Mouse (Mus musculus) stomach, embryonic 15.5 days (tissue): ENCODE results near the gene Agxt. TPM values are rescaled to one million over a fixed set of nuclear protein-coding genes. Genes with fewer than 3 reads are reported as not detected.

Experiments used
- ATAC-seq: fragments of 200-750 bp; cut with Nextera tagmentation; 2 replicates; pipeline ENCODE4 v1.8.0; 2017; ENCODE audit warnings: low read depth, moderate number of reproducible peaks, moderate TSS enrichment; ENCODE audit not compliant: insufficient read depth, low FRiP score
- H3K27ac ChIP-seq: fragments of 300-500 bp; sonication (generic); 2 replicates; pipeline ENCODE4 v1.5.1; 2015; ENCODE audit warnings: mild to moderate bottlenecking, inconsistent platforms
- H3K27me3 ChIP-seq: fragments of 300-500 bp; sonication (generic); replicated peaks from 2 replicates; pipeline ENCODE4 v1.6.1; 2015; ENCODE audit warnings: inconsistent platforms
- H3K36me3 ChIP-seq: fragments of 300-500 bp; sonication (generic); 2 replicates; pipeline ENCODE4 v1.6.1; 2015; ENCODE audit warnings: inconsistent platforms
- H3K4me1 ChIP-seq: fragments of 300-500 bp; sonication (generic); 2 replicates; pipeline ENCODE4 v1.6.1; 2015; ENCODE audit warnings: inconsistent platforms
- H3K4me2 ChIP-seq: fragments of 300-500 bp; sonication (generic); 2 replicates; pipeline ENCODE4 v1.6.1; 2015; ENCODE audit warnings: mild to moderate bottlenecking, inconsistent platforms
- H3K4me3 ChIP-seq: fragments of 300-500 bp; sonication (generic); replicated peaks from 2 replicates; pipeline ENCODE4 v1.5.1; 2015; ENCODE audit warnings: inconsistent platforms
- H3K9ac ChIP-seq: fragments of 300-500 bp; sonication (generic); 2 replicates; pipeline ENCODE4 v1.6.1; 2015; ENCODE audit warnings: inconsistent platforms
- H3K9me3 ChIP-seq: fragments of 300-500 bp; sonication (generic); 2 replicates; pipeline ENCODE4 v1.6.1; 2016; ENCODE audit warnings: inconsistent platforms
- WGBS: fragments of 180-500 bp; shearing (Covaris S2); methylation state at CpG from one replicate; pipeline ENCODE4 v1.1.7; 2015; 5-methylcytosine and 5-hydroxymethylcytosine counted together
- polyA plus RNA-seq: library from polyadenylated mRNA; unstranded; fragments of >200 nt; fragmentation: Nextera tagmentation; extraction: Ambion mirVana; gene quantifications from 2 replicates; pipeline ENCODE4 v1.2.1, GENCODE M21; 2015

Agxt gene
- polyA plus RNA-seq, 1 experiment from 2014 or later: 0.54 TPM

GRCm38 (mm10) chr1:93158916-93159315 is 23.9 kb downstream of the Agxt start:
- Histone ChIP-seq H3K4me1 (0 out of 2 replicates have a peak, but pooled peaks cover 6% of the 10 kb centered on the region), H3K36me3 (no peaks in the 10 kb centered on the region), H3K4me2 (no peak overlapping the region), H3K27me3 (no peaks in the 10 kb centered on the region), H3K4me3 (no peak overlapping the region), H3K9ac (no peak overlapping the region), H3K27ac (no peak overlapping the region), H3K9me3 (no peaks in the 10 kb centered on the region)
- ATAC-seq: no peak
- 58% methylated on average over 8 of the region's 8 CpGs for WGBS

DNA sequence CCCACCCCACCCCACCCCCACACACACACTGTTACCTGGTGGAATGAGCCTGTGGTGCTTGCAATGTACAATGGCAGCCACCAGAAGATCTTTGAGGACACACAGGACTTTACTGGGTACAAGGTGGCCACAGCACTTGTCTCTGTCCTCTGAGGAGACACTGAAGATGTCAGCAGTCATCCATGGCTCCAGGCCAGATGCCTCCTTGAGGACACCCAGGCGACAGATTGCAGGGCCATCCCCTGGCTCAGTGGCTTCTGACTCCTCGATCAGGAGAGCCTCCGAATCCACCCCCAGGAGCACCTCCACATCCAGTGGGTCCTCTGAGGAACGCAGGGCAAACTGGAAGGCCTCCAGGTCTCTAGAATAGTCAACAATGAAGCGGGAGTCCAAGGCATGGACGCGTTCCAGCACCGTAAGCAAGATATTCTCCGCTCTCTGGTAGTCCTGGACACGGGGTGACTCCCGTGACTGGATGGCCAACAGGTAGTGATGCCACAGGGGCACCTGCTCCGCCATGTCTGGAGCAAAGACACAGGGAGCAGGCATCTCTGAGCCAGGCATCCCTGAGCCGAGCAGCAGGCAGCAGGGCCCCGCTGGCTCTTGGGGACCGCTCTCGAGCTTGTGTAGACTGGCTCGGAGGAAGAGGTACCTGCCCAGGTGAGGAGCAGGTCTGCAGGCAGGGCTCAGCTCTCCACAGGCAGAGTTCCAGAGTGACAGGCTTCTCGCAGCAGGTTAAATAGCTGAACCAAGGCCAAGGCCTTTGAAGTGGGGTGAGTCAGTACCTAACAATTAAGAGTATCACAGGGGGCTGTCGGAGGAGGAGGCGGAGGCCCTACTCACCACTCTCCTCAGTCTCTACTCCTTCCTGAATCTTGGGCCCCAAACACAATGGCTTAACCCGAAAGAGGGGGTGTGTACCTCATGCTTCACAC is 24.8 kb downstream of the Agxt start:
- H3K4me2 ChIP-seq: no peak overlapping the region
- H3K4me1 ChIP-seq: 0 out of 2 replicates have a peak, but pooled peaks cover 6% of the 10 kb centered on the region
- no peaks in the 10 kb centered on the region for H3K27me3 ChIP-seq
- H3K36me3 ChIP-seq: no peaks in the 10 kb centered on the region
- H3K9ac ChIP-seq: no peak overlapping the region
- ATAC-seq: 0 out of 2 replicates have a peak, but pooled peaks have one; percentile 51
- peak overlapping the region; percentile 68; the same call in 1 of the 2 replicates for H3K27ac ChIP-seq
- no peaks in the 10 kb centered on the region for H3K9me3 ChIP-seq
- WGBS: 71% methylated on average over 21 of the region's 21 CpGs
- no peak overlapping the region; the same call in 1 of the 2 replicates for H3K4me3 ChIP-seq

DNA sequence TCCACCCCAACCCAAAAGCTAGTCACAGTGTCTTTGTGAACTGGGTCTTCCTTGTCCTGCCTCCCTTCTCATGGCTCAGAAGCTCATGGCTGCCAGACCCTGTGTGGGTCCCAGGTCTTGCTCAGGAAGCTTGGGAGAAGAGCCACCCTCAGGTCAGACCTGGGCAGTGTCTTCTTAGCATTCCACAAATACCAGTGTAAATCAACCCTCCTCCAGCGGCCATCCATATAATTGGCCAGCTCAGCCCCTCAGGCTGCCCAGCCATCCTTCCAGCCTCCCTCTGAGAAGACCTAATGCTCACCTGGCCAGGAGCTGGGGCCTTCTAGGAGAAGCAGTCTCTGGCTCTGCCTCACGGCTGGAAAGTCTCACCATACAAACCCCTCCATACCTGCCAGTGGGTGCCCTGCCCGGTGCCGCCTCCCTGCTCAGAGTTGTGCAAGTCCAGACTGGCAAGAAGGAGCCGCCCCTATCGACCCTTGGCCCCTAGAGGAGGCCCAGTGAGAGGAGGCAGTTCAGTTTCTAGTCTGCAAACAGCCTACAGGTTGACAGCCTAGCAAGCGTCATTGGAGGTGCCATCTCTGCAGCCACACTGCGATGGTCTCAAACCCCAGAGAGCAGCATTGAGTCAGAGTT is 25.6 kb downstream of the Agxt start, which contains the start of gene 2310007B03Rik:
Gene 2310007B03Rik (minus strand): TSS at position 448 of the 633 bp plus-strand sequence.
- H3K9ac ChIP-seq: no peak within 1 kb of the TSS
- no peaks in the 10 kb centered on the region for H3K36me3 ChIP-seq
- no peaks in the 10 kb centered on the region for H3K27me3 ChIP-seq
- peak within 1 kb of the TSS; percentile 68 for H3K27ac ChIP-seq
- 62% methylated on average over 8 of the region's 8 CpGs for WGBS
- peak within 1 kb of the TSS; percentile 9; the same call in 1 of the 2 replicates for H3K4me3 ChIP-seq
- H3K9me3 ChIP-seq: no peaks in the 10 kb centered on the region
- 0 out of 2 replicates have a peak, but pooled peaks cover 6% of the 10 kb centered on the region for H3K4me1 ChIP-seq
- ATAC-seq: peak; percentile 37; the same call in 1 of the 2 replicates
- H3K4me2 ChIP-seq: peak within 1 kb of the TSS; percentile 19; the same call in 1 of the 2 replicates

GRCm38 (mm10) chr1:93161350-93161749 is 26.3 kb downstream of the Agxt start:
- H3K27ac ChIP-seq: 0 out of 2 replicates have a peak overlapping the region, but pooled peaks have one; percentile 68
- no peak overlapping the region for H3K4me3 ChIP-seq
- H3K27me3 ChIP-seq: no peaks in the 10 kb centered on the region
- 75% methylated on average over 8 of the region's 8 CpGs for WGBS
- no peaks in the 10 kb centered on the region for H3K36me3 ChIP-seq
- no peak overlapping the region for H3K9ac ChIP-seq
- ATAC-seq: no peak
- no peak overlapping the region for H3K4me2 ChIP-seq
- no peaks in the 10 kb centered on the region for H3K9me3 ChIP-seq
- H3K4me1 ChIP-seq: 0 out of 2 replicates have a peak, but pooled peaks cover 6% of the 10 kb centered on the region

- H3K4me2 ChIP-seq: no peak overlapping the region
- no peak for ATAC-seq
- H3K9me3 ChIP-seq: no peaks in the 10 kb centered on the region
- 73% methylated on average over 10 of the region's 10 CpGs for WGBS
- H3K4me3 ChIP-seq: no peak overlapping the region
- H3K9ac ChIP-seq: no peak overlapping the region
- H3K36me3 ChIP-seq: no peaks in the 10 kb centered on the region
- H3K27me3 ChIP-seq: no peaks in the 10 kb centered on the region
- 0 out of 2 replicates have a peak, but pooled peaks cover 6% of the 10 kb centered on the region for H3K4me1 ChIP-seq
- no peak overlapping the region for H3K27ac ChIP-seq
Measured at GRCm38 (mm10) chr1:93161921-93162320, 26.9 kb downstream of the Agxt start.

DNA sequence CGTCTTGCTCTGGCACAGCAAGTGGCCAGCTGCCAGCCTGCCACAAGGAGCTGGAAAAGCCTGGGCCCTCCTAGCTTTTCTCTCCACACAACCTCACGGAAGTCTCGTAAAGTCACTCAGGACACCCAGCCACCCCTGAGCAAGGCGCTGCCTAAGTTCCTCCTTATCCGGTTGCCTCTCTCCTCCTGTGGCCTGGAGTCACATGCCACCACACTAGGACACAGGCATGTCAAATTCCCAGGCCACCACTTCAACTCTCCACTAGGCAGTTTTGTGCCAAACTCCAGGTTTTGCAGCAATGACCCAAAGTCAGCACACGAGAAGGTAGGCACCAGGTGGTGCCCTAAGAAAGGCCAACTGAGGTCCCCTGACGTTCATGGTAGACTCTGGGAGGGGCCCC is 27.5 kb downstream of the Agxt start:
- Histone ChIP-seq H3K4me1 (0 out of 2 replicates have a peak, but pooled peaks cover 6% of the 10 kb centered on the region), H3K4me3 (no peak overlapping the region), H3K27ac (no peak overlapping the region), H3K9me3 (no peaks in the 10 kb centered on the region), H3K9ac (no peak overlapping the region), H3K27me3 (no peaks in the 10 kb centered on the region), H3K4me2 (no peak overlapping the region), H3K36me3 (no peaks in the 10 kb centered on the region)
- 78% methylated on average over 7 of the region's 7 CpGs for WGBS
- no peak for ATAC-seq

DNA sequence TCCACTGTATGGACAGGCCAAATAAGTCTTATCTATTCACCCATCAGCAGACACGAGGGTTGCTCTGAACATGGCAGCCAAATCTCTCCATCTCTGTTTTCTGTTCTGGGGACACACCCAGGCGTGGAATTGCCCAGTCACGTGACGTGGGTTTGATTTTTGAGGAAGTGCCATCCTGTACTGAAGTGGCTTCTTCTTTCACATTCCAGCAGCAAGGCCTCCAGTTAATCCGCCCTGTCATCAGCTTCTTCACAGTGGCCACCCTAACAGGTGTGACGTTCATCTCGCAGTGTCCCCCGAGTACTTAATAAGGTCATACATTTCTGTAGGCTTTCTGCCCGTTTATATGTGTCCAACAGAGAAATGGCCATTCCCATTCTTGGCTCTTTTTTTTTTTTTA is 30.4 kb downstream of the Agxt start:
- H3K4me3 ChIP-seq: no peak overlapping the region
- 0 out of 2 replicates have a peak, but pooled peaks cover 3% of the 10 kb centered on the region for H3K27me3 ChIP-seq
- ATAC-seq: no peak
- no peaks in the 10 kb centered on the region for H3K36me3 ChIP-seq
- H3K9me3 ChIP-seq: no peaks in the 10 kb centered on the region
- H3K4me1 ChIP-seq: 0 out of 2 replicates have a peak, but pooled peaks cover 5% of the 10 kb centered on the region
- H3K27ac ChIP-seq: no peak overlapping the region
- WGBS: 70% methylated on average over 9 of the region's 9 CpGs
- no peak overlapping the region for H3K9ac ChIP-seq
- no peak overlapping the region for H3K4me2 ChIP-seq

DNA sequence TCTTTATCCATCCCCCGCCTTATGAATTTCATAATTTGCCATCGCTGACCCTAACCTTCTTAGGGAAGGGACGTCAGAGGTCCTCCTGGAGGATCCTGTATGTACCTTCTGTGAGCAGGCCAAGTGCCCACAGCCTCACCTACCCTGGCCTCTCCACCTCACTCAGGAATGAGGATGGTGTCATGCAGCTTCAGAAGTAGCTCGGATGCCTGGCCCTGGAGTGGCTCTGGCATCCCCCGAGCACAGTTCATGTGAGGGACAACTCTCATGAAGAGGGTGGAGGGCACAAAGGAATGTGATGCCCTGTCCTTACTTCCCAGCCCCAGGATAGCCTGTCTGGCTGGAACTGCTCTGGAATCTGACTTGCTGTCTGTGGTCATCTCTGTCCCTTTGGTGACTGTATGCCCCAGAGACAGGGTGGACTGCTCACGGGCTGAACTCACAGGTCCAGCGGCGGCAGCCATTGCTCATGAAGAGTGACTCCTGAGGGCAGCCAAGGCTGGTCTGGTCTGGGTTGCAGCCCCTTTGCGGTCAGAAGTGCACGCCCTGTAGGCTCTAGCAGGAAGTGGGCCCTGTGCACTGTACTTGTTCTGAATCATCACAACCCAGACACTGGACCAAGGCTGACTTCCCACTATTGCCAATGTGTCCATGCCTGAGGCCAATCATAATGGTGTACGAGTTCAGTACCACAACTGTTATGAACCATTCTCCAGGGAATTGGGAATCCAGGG is 31.5 kb downstream of the Agxt start:
- no peaks in the 10 kb centered on the region for H3K4me1 ChIP-seq
- H3K4me3 ChIP-seq: no peak overlapping the region
- ATAC-seq: no peak
- WGBS: 77% methylated on average over 11 of the region's 11 CpGs
- no peak overlapping the region for H3K9ac ChIP-seq
- no peak overlapping the region for H3K27ac ChIP-seq
- H3K27me3 ChIP-seq: 0 out of 2 replicates have a peak, but pooled peaks cover 3% of the 10 kb centered on the region
- H3K36me3 ChIP-seq: no peaks in the 10 kb centered on the region
- no peak overlapping the region for H3K4me2 ChIP-seq
- no peaks in the 10 kb centered on the region for H3K9me3 ChIP-seq

- ATAC-seq: no peak
- H3K4me3 ChIP-seq: no peak within 1 kb of the TSS
- H3K9ac ChIP-seq: no peak within 1 kb of the TSS
- no peak within 1 kb of the TSS for H3K27ac ChIP-seq
- H3K27me3 ChIP-seq: 0 out of 2 replicates have a peak, but pooled peaks cover 3% of the 10 kb centered on the region
- WGBS: 39% methylated on average over 10 of the region's 10 CpGs
- no peak within 1 kb of the TSS for H3K4me2 ChIP-seq
- H3K36me3 ChIP-seq: no peaks in the 10 kb centered on the region
- H3K4me1 ChIP-seq: no peaks in the 10 kb centered on the region
- H3K9me3 ChIP-seq: no peaks in the 10 kb centered on the region
Measured at GRCm38 (mm10) chr1:93168295-93168775, 33.3 kb downstream of the Agxt start, which contains the start of gene Crocc2. Crocc2 (plus strand) TSS chr1:93168725.

GRCm38 (mm10) chr1:93173665-93174064 is 38.6 kb downstream of the Agxt start:
- no peaks in the 10 kb centered on the region for H3K36me3 ChIP-seq
- H3K9me3 ChIP-seq: no peaks in the 10 kb centered on the region
- no peak for ATAC-seq
- H3K4me2 ChIP-seq: no peak overlapping the region
- no peak overlapping the region for H3K9ac ChIP-seq
- 0 out of 2 replicates have a peak overlapping the region, but pooled peaks have one; percentile 26 for H3K27ac ChIP-seq
- no peak overlapping the region for H3K4me3 ChIP-seq
- WGBS: 66% methylated on average over 4 of the region's 4 CpGs
- H3K27me3 ChIP-seq: 0 out of 2 replicates have a peak, but pooled peaks cover 3% of the 10 kb centered on the region
- peaks cover 18% of the 10 kb centered on the region for H3K4me1 ChIP-seq

- H3K4me3 ChIP-seq: no peak overlapping the region
- under 1% methylated on average over 4 of the region's 4 CpGs for WGBS
- no peak overlapping the region for H3K9ac ChIP-seq
- no peaks in the 10 kb centered on the region for H3K27me3 ChIP-seq
- no peak overlapping the region for H3K4me2 ChIP-seq
- H3K27ac ChIP-seq: 0 out of 2 replicates have a peak overlapping the region, but pooled peaks have one; percentile 26
- no peaks in the 10 kb centered on the region for H3K36me3 ChIP-seq
- H3K9me3 ChIP-seq: no peaks in the 10 kb centered on the region
- peak; percentile 48 for ATAC-seq
- H3K4me1 ChIP-seq: peaks cover 18% of the 10 kb centered on the region
Measured at GRCm38 (mm10) chr1:93174399-93174798, 39.4 kb downstream of the Agxt start.
